Mouse (Mus musculus): ENCODE data around the gene Arhgef17. TPM values are rescaled to one million over a fixed set of nuclear protein-coding genes. Genes with fewer than 3 reads are reported as not detected.
A peak's percentile ranks its signal among the peaks of the same experiment; 100 is the strongest.

The Arhgef17 gene
- polyA plus RNA-seq, 1 experiment from 2014 or later: 2.2 TPM

DNA sequence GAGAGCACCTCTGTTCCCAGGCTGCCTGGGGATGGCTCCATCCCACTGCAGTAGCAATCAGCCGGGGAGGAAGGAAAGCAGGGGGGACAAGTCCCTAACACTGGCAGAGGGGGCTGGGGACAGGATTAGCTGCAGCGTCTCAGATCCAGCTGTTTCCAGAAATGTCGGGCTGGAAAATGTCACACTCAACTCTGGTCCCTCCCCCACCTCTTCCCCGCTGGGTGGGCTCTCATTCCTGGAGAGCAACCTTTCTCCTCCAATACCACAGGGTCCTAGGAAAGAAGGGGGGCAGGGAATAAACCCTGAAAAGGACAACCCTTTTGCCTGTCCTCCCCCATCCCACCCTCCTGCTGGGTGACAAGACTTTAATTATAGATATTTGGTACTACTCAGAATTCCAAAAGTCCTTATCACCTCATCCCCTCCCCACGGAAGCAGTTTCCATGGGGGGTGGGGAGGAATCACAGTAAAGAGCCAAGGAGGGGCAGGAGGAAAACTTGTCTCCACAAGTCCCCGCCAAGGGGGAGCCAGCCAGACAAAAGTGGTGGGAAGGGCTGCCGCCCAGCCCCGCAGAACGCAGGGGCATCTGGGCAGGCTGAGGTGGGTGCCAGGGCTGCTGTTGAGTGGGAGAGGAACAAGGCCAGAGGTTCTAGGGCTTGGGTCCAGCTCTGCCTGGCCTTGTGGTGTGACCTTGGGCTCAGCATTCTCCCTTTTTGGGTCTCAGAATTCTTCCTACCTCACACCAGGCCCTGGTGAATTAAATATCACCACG lies 7.0 kb downstream of the Arhgef17 start:
- DNase-seq (ENCODE audit: low spot score) (no peak), ATAC-seq (ENCODE audit: low FRiP score, low TSS enrichment) (no peak)
- H3K27me3 ChIP-seq (ENCODE audit: control insufficient read depth, insufficient read depth, low read length): no peaks in the 10 kb centered on the region
- WGBS: 20% methylated on average over 10 of the region's 10 CpGs
- peak overlapping the region; percentile 83 for H3K4me2 ChIP-seq (replicated peaks; ENCODE audit: low read depth)
- peaks cover 3% of the 10 kb centered on the region; the same call in 1 of the 2 replicates for H3K36me3 ChIP-seq (ENCODE audit: control insufficient read depth, insufficient read depth, low read length)
- H3K9ac ChIP-seq (ENCODE audit: low read length): peak overlapping the region; percentile 47; the same call in 1 of the 2 replicates
- TF ChIP-seq EP300 (optimal IDR thresholded peaks at IDR 0.05) (no peak), CTCF (IDR thresholded peaks at IDR 0.05; ENCODE audit: low read depth) (no peak)
- no peaks in the 10 kb centered on the region for H3K9me3 ChIP-seq (ENCODE audit: control insufficient read depth, low read length)
- H3K27ac ChIP-seq (replicated peaks): no peak overlapping the region; the same call in 1 of the 2 replicates
- H3K4me3 ChIP-seq (ENCODE audit: low read depth, low read length): peak overlapping the region; percentile 70; the same call in 1 of the 2 replicates
- peaks cover 23% of the 10 kb centered on the region for H3K4me1 ChIP-seq (replicated peaks; ENCODE audit: control insufficient read depth, insufficient read depth)

DNA sequence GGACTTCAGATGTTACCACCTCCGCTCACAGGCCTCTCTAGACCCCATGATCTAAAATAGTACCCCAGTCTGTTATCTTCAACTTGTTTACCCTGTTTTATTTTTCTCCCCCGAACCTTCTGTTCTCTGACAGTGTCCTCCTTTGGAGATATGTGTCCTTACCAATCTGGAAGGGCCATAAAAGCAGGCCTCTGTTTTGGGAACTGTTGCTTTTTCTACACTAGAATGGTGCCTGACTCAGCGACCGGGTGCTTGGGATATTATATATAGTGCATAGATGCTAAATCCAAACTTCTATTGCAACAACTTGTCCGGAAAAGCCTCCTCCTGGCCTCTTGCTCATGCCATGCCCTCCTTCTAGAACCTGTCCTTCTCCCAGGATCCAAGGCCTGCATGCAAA lies 7.7 kb downstream of the Arhgef17 start:
- WGBS: 62% methylated on average over 5 of the region's 5 CpGs
- Histone ChIP-seq H3K4me1 (replicated peaks; ENCODE audit: control insufficient read depth, insufficient read depth) (peaks cover 26% of the 10 kb centered on the region), H3K27me3 (ENCODE audit: control insufficient read depth, insufficient read depth, low read length) (no peaks in the 10 kb centered on the region), H3K9me3 (ENCODE audit: control insufficient read depth, low read length) (no peaks in the 10 kb centered on the region), H3K4me3 (ENCODE audit: low read depth, low read length) (no peak overlapping the region), H3K4me2 (replicated peaks; ENCODE audit: low read depth) (peak overlapping the region; percentile 83), H3K9ac (ENCODE audit: low read length) (peak overlapping the region; percentile 38; the same call in 1 of the 2 replicates), H3K27ac (replicated peaks) (no peak overlapping the region), H3K36me3 (ENCODE audit: control insufficient read depth, insufficient read depth, low read length) (peaks cover 3% of the 10 kb centered on the region; the same call in 1 of the 2 replicates)
- no peak for TF ChIP-seq CTCF (IDR thresholded peaks at IDR 0.05; ENCODE audit: low read depth)
- no peak for TF ChIP-seq EP300 (optimal IDR thresholded peaks at IDR 0.05)
- DNase-seq (ENCODE audit: low spot score): no peak
- ATAC-seq (ENCODE audit: low FRiP score, low TSS enrichment): no peak

DNA sequence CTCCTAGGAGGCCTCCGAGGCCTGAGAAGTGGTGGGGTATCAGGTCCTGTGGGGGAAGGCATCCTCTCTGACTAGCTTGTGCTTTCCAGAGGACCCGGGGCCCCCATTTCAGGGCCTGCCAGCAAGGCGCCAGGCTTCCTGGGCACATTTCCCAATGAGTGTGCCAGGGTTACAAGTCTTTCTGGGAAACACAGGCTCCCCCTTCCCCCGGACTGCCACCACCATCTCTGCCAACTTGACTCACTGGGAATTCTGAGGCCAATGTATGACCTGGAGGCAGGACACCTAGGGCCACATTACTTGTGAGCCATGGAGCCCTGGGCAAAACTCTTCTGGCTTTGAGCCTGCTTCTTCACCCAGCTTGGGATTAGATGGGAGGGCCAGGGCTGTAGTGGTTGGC lies 9.0 kb downstream of the Arhgef17 start:
- H3K9me3 ChIP-seq (ENCODE audit: control insufficient read depth, low read length): no peaks in the 10 kb centered on the region
- H3K27ac ChIP-seq (replicated peaks): 0 out of 2 replicates have a peak overlapping the region, but pooled peaks have one; percentile 18
- H3K4me2 ChIP-seq (replicated peaks; ENCODE audit: low read depth): peak overlapping the region; percentile 17; the same call in 1 of the 2 replicates
- ATAC-seq (ENCODE audit: low FRiP score, low TSS enrichment): no peak
- H3K4me3 ChIP-seq (ENCODE audit: low read depth, low read length): no peak overlapping the region
- no peaks in the 10 kb centered on the region for H3K27me3 ChIP-seq (ENCODE audit: control insufficient read depth, insufficient read depth, low read length)
- 0 out of 2 replicates have a peak overlapping the region, but pooled peaks have one; percentile 41 for H3K9ac ChIP-seq (ENCODE audit: low read length)
- TF ChIP-seq EP300 (optimal IDR thresholded peaks at IDR 0.05) (no peak), CTCF (IDR thresholded peaks at IDR 0.05; ENCODE audit: low read depth) (no peak)
- H3K36me3 ChIP-seq (ENCODE audit: control insufficient read depth, insufficient read depth, low read length): 0 out of 2 replicates have a peak, but pooled peaks cover 3% of the 10 kb centered on the region
- DNase-seq (ENCODE audit: low spot score): no peak
- 71% methylated on average over 4 of the region's 4 CpGs for WGBS
- H3K4me1 ChIP-seq (replicated peaks; ENCODE audit: control insufficient read depth, insufficient read depth): peaks cover 28% of the 10 kb centered on the region

DNA sequence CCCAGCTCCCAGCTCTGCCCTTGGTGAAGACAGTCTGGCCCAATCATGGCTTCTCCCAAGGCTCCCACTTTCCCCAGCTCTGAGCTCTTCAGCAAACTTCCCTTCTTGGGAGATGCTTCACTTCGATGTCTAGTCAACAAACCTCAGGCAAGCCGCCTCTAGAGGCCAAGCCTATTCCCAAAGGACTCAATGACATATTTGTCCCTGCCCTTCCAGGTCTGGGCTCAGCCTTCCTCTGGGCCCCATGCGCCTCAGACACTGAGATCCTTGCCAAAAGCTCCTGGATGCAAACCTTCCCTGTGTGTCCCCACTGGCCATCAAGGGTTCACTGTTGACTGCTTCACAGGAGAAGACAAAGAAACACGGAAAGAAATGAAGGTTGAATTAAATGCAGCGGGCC lies 10.6 kb downstream of the Arhgef17 start:
- WGBS: 84% methylated on average over 5 of the region's 5 CpGs
- Histone ChIP-seq H3K4me3 (ENCODE audit: low read depth, low read length) (no peak overlapping the region), H3K36me3 (ENCODE audit: control insufficient read depth, insufficient read depth, low read length) (0 out of 2 replicates have a peak, but pooled peaks cover 3% of the 10 kb centered on the region), H3K4me1 (replicated peaks; ENCODE audit: control insufficient read depth, insufficient read depth) (peaks cover 27% of the 10 kb centered on the region), H3K9me3 (ENCODE audit: control insufficient read depth, low read length) (no peaks in the 10 kb centered on the region), H3K27ac (replicated peaks) (0 out of 2 replicates have a peak overlapping the region, but pooled peaks have one; percentile 8), H3K4me2 (replicated peaks; ENCODE audit: low read depth) (no peak overlapping the region), H3K9ac (ENCODE audit: low read length) (no peak overlapping the region), H3K27me3 (ENCODE audit: control insufficient read depth, insufficient read depth, low read length) (no peaks in the 10 kb centered on the region)
- ATAC-seq (ENCODE audit: low FRiP score, low TSS enrichment): no peak
- TF ChIP-seq CTCF (IDR thresholded peaks at IDR 0.05; ENCODE audit: low read depth) (no peak), EP300 (optimal IDR thresholded peaks at IDR 0.05) (no peak)
- DNase-seq (ENCODE audit: low spot score): no peak

DNA sequence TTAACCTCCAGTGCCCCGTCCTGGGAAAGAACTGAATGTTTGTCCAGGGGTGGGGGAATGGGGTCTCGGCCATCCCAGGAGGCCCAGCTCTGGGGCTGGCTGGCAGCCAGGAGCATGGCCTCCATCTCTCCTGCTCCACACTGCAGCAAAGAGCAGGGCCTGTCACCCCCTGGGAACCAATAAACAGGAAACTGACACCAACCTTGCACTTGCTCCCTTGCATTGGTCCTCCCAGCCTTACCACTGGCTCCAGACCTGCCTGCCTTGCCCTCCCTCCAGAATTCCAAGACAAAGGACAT lies 12.1 kb downstream of the Arhgef17 start:
- H3K27ac ChIP-seq (replicated peaks): peak overlapping the region; percentile 82; the same call in 1 of the 2 replicates
- H3K4me3 ChIP-seq (ENCODE audit: low read depth, low read length): no peak overlapping the region
- H3K27me3 ChIP-seq (ENCODE audit: control insufficient read depth, insufficient read depth, low read length): no peaks in the 10 kb centered on the region
- 0 out of 2 replicates have a peak, but pooled peaks cover 3% of the 10 kb centered on the region for H3K36me3 ChIP-seq (ENCODE audit: control insufficient read depth, insufficient read depth, low read length)
- H3K4me2 ChIP-seq (replicated peaks; ENCODE audit: low read depth): 0 out of 2 replicates have a peak overlapping the region, but pooled peaks have one; percentile 29
- TF ChIP-seq CTCF (IDR thresholded peaks at IDR 0.05; ENCODE audit: low read depth): no peak
- no peak for TF ChIP-seq EP300 (optimal IDR thresholded peaks at IDR 0.05)
- WGBS: 6% methylated on average over 2 of the region's 2 CpGs
- H3K9me3 ChIP-seq (ENCODE audit: control insufficient read depth, low read length): no peaks in the 10 kb centered on the region
- H3K4me1 ChIP-seq (replicated peaks; ENCODE audit: control insufficient read depth, insufficient read depth): peaks cover 23% of the 10 kb centered on the region
- no peak for DNase-seq (ENCODE audit: low spot score)
- ATAC-seq (ENCODE audit: low FRiP score, low TSS enrichment): no peak
- 0 out of 2 replicates have a peak overlapping the region, but pooled peaks have one; percentile 18 for H3K9ac ChIP-seq (ENCODE audit: low read length)
